Mouse (Mus musculus): Measurements from ENCODE around the gene Ppp1r3c. TPM values are rescaled to one million over a fixed set of nuclear protein-coding genes. Genes with fewer than 3 reads are reported as not detected.

Gene Ppp1r3c
- under 1 TPM in 1 of 2 experiments, not detected in 1; 0.39 TPM for polyA plus RNA-seq (2012; fragmentation: generic; extraction: Trizol)

GRCm38 (mm10) chr19:36736537-36736936 is at the start of gene Ppp1r3c:
Gene Ppp1r3c (minus strand): TSS chr19:36736653.

Other genes starting within 250 kb of the Ppp1r3c start
- under 1 TPM; 0.01 to 0.18 TPM for gene Hectd2, start 182.0 kb downstream of the Ppp1r3c start, polyA plus RNA-seq (2012; fragmentation: generic; extraction: Trizol)
- 10 to 100 TPM in 1 of 2 experiments, 1 to 10 TPM in 1; 1.3 to 18.0 TPM for gene Tnks2, start 97.6 kb upstream of the Ppp1r3c start, polyA plus RNA-seq (2012; fragmentation: generic; extraction: Trizol)
- 1 to 10 TPM in 1 of 2 experiments, under 1 TPM in 1; 0.41 to 4.2 TPM for gene Fgfbp3, start 183.0 kb upstream of the Ppp1r3c start, polyA plus RNA-seq (2012; fragmentation: generic; extraction: Trizol)
- 1 to 10 TPM in 1 of 2 experiments, under 1 TPM in 1; 0.20 to 2.2 TPM for gene Btaf1, start 189.4 kb upstream of the Ppp1r3c start, polyA plus RNA-seq (2012; fragmentation: generic; extraction: Trizol)